Mouse (Mus musculus) CH12.LX (cell line): ENCODE measurements around the gene Fam19a2. TPM values are rescaled to one million over a fixed set of nuclear protein-coding genes. Genes with fewer than 3 reads are reported as not detected.

Source experiments
- DNase-seq: peaks from one replicate; pipeline ENCODE4 v3.0.0-alpha.2; 2013; ENCODE audit errors: extremely low read depth
- H3K27ac ChIP-seq: 2 replicates; pipeline ENCODE4 v1.5.1; 2012; ENCODE audit warnings: low read depth, mild to moderate bottlenecking, control low read depth, moderate library complexity; ENCODE audit not compliant: insufficient read depth
- H3K27me3 ChIP-seq: replicated peaks from 2 replicates; pipeline ENCODE3; 2012; ENCODE audit warnings: inconsistent platforms
- H3K36me3 ChIP-seq, 2 experiments: replicated peaks in 1 of 2; 2 replicates each; pipeline versions ENCODE3 to v1.6.1; 2012; ENCODE audit warnings: inconsistent platforms in 1 of 2, low read length in 1 of 2, mild to moderate bottlenecking in 1 of 2, mixed read lengths in 1 of 2, moderate library complexity in 1 of 2; ENCODE audit not compliant: control insufficient read depth in 1 of 2, insufficient read depth in 1 of 2
- H3K4me1 ChIP-seq, 2 experiments: 2 replicates each; pipeline ENCODE4 v1.6.1; 2012; ENCODE audit warnings: inconsistent platforms in 1 of 2, moderate library complexity in 1 of 2; ENCODE audit not compliant: insufficient read depth in 2 of 2, control insufficient read depth in 1 of 2
- H3K4me2 ChIP-seq: 2 replicates; pipeline ENCODE4 v1.6.1; 2012; ENCODE audit warnings: low read depth, mild to moderate bottlenecking, control low read depth; ENCODE audit not compliant: poor library complexity, insufficient read depth, severe bottlenecking
- H3K4me3 ChIP-seq, 3 experiments: fragments of 150-350 bp in 1 of 3; sonication (generic) in 1 of 3; replicated peaks in 1 of 3; 2 replicates each; pipeline versions ENCODE3 to v1.5.1; 2011 to 2012; ENCODE audit warnings: low read depth in 2 of 3, low read length in 2 of 3, mild to moderate bottlenecking in 2 of 3, moderate library complexity in 2 of 3, control low read depth in 1 of 3, improper control_type of control experiment in 1 of 3, inconsistent platforms in 1 of 3, mixed read lengths in 1 of 3; ENCODE audit not compliant: poor library complexity in 1 of 3
- H3K79me2 ChIP-seq: replicated peaks from 2 replicates; pipeline ENCODE4 v1.6.1; 2012; ENCODE audit warnings: mild to moderate bottlenecking, moderate library complexity; ENCODE audit not compliant: control insufficient read depth, poor library complexity, insufficient read depth, severe bottlenecking; ENCODE audit errors: extremely low read depth
- H3K9ac ChIP-seq: 2 replicates; pipeline ENCODE4 v1.6.1; 2012; ENCODE audit warnings: low read depth, mild to moderate bottlenecking, control low read depth, moderate library complexity; ENCODE audit not compliant: insufficient read depth
- H3K9me3 ChIP-seq: replicated peaks from 2 replicates; pipeline ENCODE3; 2012; ENCODE audit warnings: low read length, inconsistent platforms, mixed read lengths
- BHLHE40 ChIP-seq: IDR thresholded peaks from 2 replicates; pipeline ENCODE4 v1.6.1; 2011; ENCODE audit warnings: mild to moderate bottlenecking, low read depth, low read length, improper control_type of control experiment
- CHD1 ChIP-seq: IDR thresholded peaks from 2 replicates; pipeline ENCODE4 v1.6.1; 2012; ENCODE audit warnings: low read depth, low read length, improper control_type of control experiment, inconsistent platforms
- MAFK ChIP-seq: IDR thresholded peaks from 2 replicates; pipeline ENCODE4 v1.6.1; 2011; ENCODE audit warnings: low read length, improper control_type of control experiment; ENCODE audit not compliant: insufficient replicate concordance
- MYC ChIP-seq: IDR thresholded peaks from 2 replicates; pipeline ENCODE4 v1.6.1; 2011; ENCODE audit warnings: low read depth, mild to moderate bottlenecking, improper control_type of control experiment, low read length
- RAD21 ChIP-seq: IDR thresholded peaks from 2 replicates; pipeline ENCODE4 v1.6.1; 2011; ENCODE audit warnings: low read depth, mild to moderate bottlenecking, low read length, improper control_type of control experiment, moderate library complexity
- SIN3A ChIP-seq: IDR thresholded peaks from 2 replicates; pipeline ENCODE4 v1.6.1; 2012; ENCODE audit warnings: low read length, improper control_type of control experiment, inconsistent platforms
- USF2 ChIP-seq: conservative IDR thresholded peaks from 2 replicates; pipeline ENCODE4 v1.6.1; 2011; ENCODE audit warnings: low read depth, low read length, improper control_type of control experiment
- ZKSCAN1 ChIP-seq: IDR thresholded peaks from 2 replicates; pipeline ENCODE4 v1.6.1; 2012; ENCODE audit warnings: low read depth, inconsistent platforms, low read length, improper control_type of control experiment, borderline replicate concordance
- ZNF384 ChIP-seq: IDR thresholded peaks from 2 replicates; pipeline ENCODE4 v1.6.1; 2012; ENCODE audit warnings: low read depth, low read length, improper control_type of control experiment, inconsistent platforms
- dilution Hi-C: fragments of 300-500 bp; cut with MboI; formaldehyde crosslinking; loops from 2 replicates; pipeline ENCODE4 v1.14.3; 2020; ENCODE audit warnings: low sequenced_read_pairs; ENCODE audit not compliant: extremely low pct_unique_long_range_greater_than_20kb, extremely low pct_ligation_motif_present
- in situ Hi-C: fragments of 300-500 bp; cut with MboI; formaldehyde crosslinking; loops from 3 replicates; pipeline ENCODE4 v1.14.3; 2019; ENCODE audit warnings: low sequenced_read_pairs, low pct_ligation_motif_present, low pct_unique_long_range_greater_than_20kb, mixed read lengths
- polyA plus RNA-seq: library from polyadenylated mRNA; unstranded; fragments of >175 nt; gene quantifications from 2 replicates; pipeline ENCODE4 v1.2.1, GENCODE M21; 2012; ENCODE audit warnings: low read depth; ENCODE audit not compliant: insufficient read length
- total RNA-seq, 2 experiments: library from RNA; depleted of rRNA; stranded (reverse); fragments of 300-350 nt in 1 of 2; fragments of >200 nt in 1 of 2; gene quantifications; 2 replicates each; pipeline ENCODE4 v1.2.3; 2012 to 2014

Gene Fam19a2
- total and polyA plus RNA-seq, 3 experiments = not detected

- dilution Hi-C loops = no loop called here
- no peak overlapping the region for H3K27ac ChIP-seq
- H3K9ac ChIP-seq = no peak overlapping the region
- TF ChIP-seq RAD21 (no peak), MAFK (peak; percentile 99), ZNF384 (no peak), ZKSCAN1 (no peak), SIN3A (no peak)
- in situ Hi-C loops = no loop called here
- no peaks in the 10 kb centered on the region for H3K27me3 ChIP-seq
- H3K36me3 ChIP-seq = no peaks in the 10 kb centered on the region
- no peaks in the 10 kb centered on the region for H3K9me3 ChIP-seq
- H3K4me1 ChIP-seq = peaks cover 0 to 2% of the 10 kb centered on the region in 2 experiments; a peak in 1 of 4 replicates
- no peaks in the 10 kb centered on the region for H3K79me2 ChIP-seq
- H3K4me2 ChIP-seq = peak overlapping the region; percentile 58
- H3K4me3 ChIP-seq = no peak overlapping the region
- DNase-seq = no peak
Observed at GRCm38 (mm10) chr10:123274554-123274953, 10.8 kb downstream of the Fam19a2 start.

GRCm38 (mm10) chr10:123307300-123307699 is 43.5 kb downstream of the Fam19a2 start:
- no peak overlapping the region for H3K4me3 ChIP-seq
- dilution Hi-C loops (no loop called here), in situ Hi-C loops (no loop called here)
- no peaks in the 10 kb centered on the region for H3K27me3 ChIP-seq
- no peaks in the 10 kb centered on the region for H3K36me3 ChIP-seq
- no peak overlapping the region for H3K4me2 ChIP-seq
- DNase-seq = no peak
- no peak overlapping the region for H3K9ac ChIP-seq
- TF ChIP-seq ZKSCAN1 (no peak), CHD1 (no peak), MYC (no peak)
- H3K27ac ChIP-seq = no peak overlapping the region
- no peaks in the 10 kb centered on the region for H3K4me1 ChIP-seq
- H3K79me2 ChIP-seq = no peaks in the 10 kb centered on the region
- no peaks in the 10 kb centered on the region for H3K9me3 ChIP-seq

- Histone ChIP-seq H3K36me3 (no peaks in the 10 kb centered on the region), H3K4me3 (no peak overlapping the region), H3K27ac (no peak overlapping the region), H3K4me2 (no peak overlapping the region), H3K79me2 (no peaks in the 10 kb centered on the region), H3K9ac (no peak overlapping the region), H3K4me1 (no peaks in the 10 kb centered on the region), H3K27me3 (no peaks in the 10 kb centered on the region), H3K9me3 (peaks cover 17% of the 10 kb centered on the region)
- no peak for DNase-seq
- in situ Hi-C loops (no loop called here), dilution Hi-C loops (no loop called here)
- no peak for TF ChIP-seq BHLHE40
- TF ChIP-seq CHD1 = no peak
- TF ChIP-seq USF2 = no peak
Observed at GRCm38 (mm10) chr10:123326271-123326670, 62.5 kb downstream of the Fam19a2 start.
